Mouse (Mus musculus) E14TG2a.4 (cell line): ENCODE measurements around the gene Pbx2.

Source experiments
- CTCF ChIP-seq: conservative IDR thresholded peaks from 2 replicates; pipeline ENCODE4 v1.5.1; 2014; ENCODE audit warnings: low read length
- NANOG ChIP-seq: IDR thresholded peaks from 2 replicates; pipeline ENCODE4 v1.6.1; 2014; ENCODE audit warnings: borderline replicate concordance, low read length, mixed read lengths
- POU5F1 ChIP-seq: IDR thresholded peaks from 2 replicates; pipeline ENCODE4 v1.6.1; 2014; ENCODE audit warnings: low read length, borderline replicate concordance

DNA sequence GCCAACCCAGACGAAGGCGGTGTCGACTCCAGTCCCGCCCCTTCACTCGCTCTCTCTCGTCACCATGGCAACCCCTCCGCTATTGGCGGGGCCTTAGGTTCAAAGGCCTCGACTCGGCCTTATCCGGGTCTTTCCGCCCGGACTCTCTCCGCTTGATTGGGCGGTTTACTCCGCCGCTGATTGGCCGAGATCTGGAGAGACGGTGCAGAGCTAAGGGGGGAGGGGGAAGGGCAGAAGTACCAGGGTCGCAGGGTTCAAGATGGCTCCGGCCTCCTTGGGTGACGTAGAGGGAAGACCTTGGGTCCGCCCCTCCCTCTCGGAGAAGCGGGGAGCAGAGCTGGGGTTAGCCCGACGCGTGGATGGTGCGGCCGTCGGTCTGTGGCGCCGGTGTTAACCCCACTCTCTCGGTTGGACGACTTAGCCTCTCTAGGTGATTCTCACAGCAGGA lies 13.0 kb downstream of the Pbx2 start, which contains the start of gene Agpat1:
- TF ChIP-seq CTCF (no peak), POU5F1 (no peak), NANOG (no peak)
